Mouse (Mus musculus) granulocyte monocyte progenitor cell, adult 5-6 weeks (primary cell): ENCODE data around the gene Daam1. TPM values are rescaled to one million over a fixed set of nuclear protein-coding genes. Genes with fewer than 3 reads are reported as not detected.
A peak's percentile ranks its signal among the peaks of the same experiment; 100 is the strongest.

Source experiments
- ATAC-seq: replicated peaks from 2 replicates; pipeline ENCODE4 v1.8.0; 2016; ENCODE audit warnings: mild to moderate bottlenecking, moderate TSS enrichment, inconsistent platforms; ENCODE audit not compliant: poor library complexity, severe bottlenecking
- total RNA-seq, 2 experiments: library from RNA; stranded (forward) in 1 of 2; stranded (reverse) in 1 of 2; fragments of 200-712, 200-1000 nt in 1 of 2; fragments of >200 nt in 1 of 2; fragmentation: Nextera tagmentation in 1 of 2; gene quantifications; 2 replicates each; pipeline ENCODE4 v1.2.3; 2014 to 2017

Daam1 gene
- total RNA-seq, 2 experiments from 2014 or later: 9.4 to 17.8 TPM

- ATAC-seq: no peak
Measured at GRCm38 (mm10) chr12:71919962-71920361, 89.1 kb downstream of the Daam1 start.

- ATAC-seq: no peak
Measured at GRCm38 (mm10) chr12:71922827-71923381, 92.0 kb downstream of the Daam1 start.

GRCm38 (mm10) chr12:71924978-71925529, 94.2 kb downstream of the Daam1 start:
- no peak for ATAC-seq

- ATAC-seq: no peak
Measured at GRCm38 (mm10) chr12:71925990-71926700, 95.3 kb downstream of the Daam1 start.

GRCm38 (mm10) chr12:71928092-71928491, 97.2 kb downstream of the Daam1 start:
- no peak for ATAC-seq

- no peak for ATAC-seq
Measured at GRCm38 (mm10) chr12:71929876-71930275, 99.0 kb downstream of the Daam1 start.

GRCm38 (mm10) chr12:71932433-71933386, 101.8 kb downstream of the Daam1 start:
- peak; percentile 49 for ATAC-seq

- no peak for ATAC-seq
Measured at GRCm38 (mm10) chr12:71933989-71934645, 103.2 kb downstream of the Daam1 start.

GRCm38 (mm10) chr12:71936636-71937035, 105.8 kb downstream of the Daam1 start:
- ATAC-seq: peak; percentile 84

- no peak for ATAC-seq
Measured at GRCm38 (mm10) chr12:71938513-71938912, 107.6 kb downstream of the Daam1 start.

GRCm38 (mm10) chr12:71941290-71941689, 110.4 kb downstream of the Daam1 start:
- ATAC-seq: no peak

GRCm38 (mm10) chr12:71943112-71943511, 112.2 kb downstream of the Daam1 start:
- no peak for ATAC-seq

GRCm38 (mm10) chr12:71943646-71944045, 112.8 kb downstream of the Daam1 start:
- no peak for ATAC-seq

- ATAC-seq: no peak
Measured at GRCm38 (mm10) chr12:71945844-71946243, 115.0 kb downstream of the Daam1 start.

- ATAC-seq: no peak
Measured at GRCm38 (mm10) chr12:71946448-71946847, 115.6 kb downstream of the Daam1 start.

- ATAC-seq: peak; percentile 64
Measured at GRCm38 (mm10) chr12:71948972-71949371, 118.1 kb downstream of the Daam1 start.

- no peak for ATAC-seq
Measured at GRCm38 (mm10) chr12:71949606-71950005, 118.7 kb downstream of the Daam1 start.

- peak; percentile 71 for ATAC-seq
Measured at GRCm38 (mm10) chr12:71950095-71950877, 119.4 kb downstream of the Daam1 start.

GRCm38 (mm10) chr12:71954180-71954935, 123.5 kb downstream of the Daam1 start:
- ATAC-seq: no peak
